Mouse (Mus musculus) liver, adult 2 months (tissue): ENCODE data around the gene Poll. TPM values are rescaled to one million over a fixed set of nuclear protein-coding genes. Genes with fewer than 3 reads are reported as not detected.

Source experiments
- DNase-seq: peaks from one replicate; pipeline ENCODE4 v3.0.0-alpha.2; 2011; ENCODE audit warnings: low read depth, low spot score; ENCODE audit errors: extremely low read depth
- H3K27ac ChIP-seq: fragments of 200-500 bp; replicated peaks from 2 replicates; pipeline ENCODE4 v1.5.1; 2012; ENCODE audit warnings: low read depth, mild to moderate bottlenecking, control low read depth, inconsistent platforms, low read length; ENCODE audit not compliant: insufficient read depth
- H3K27me3 ChIP-seq: fragments of 200-500 bp; 2 replicates; pipeline ENCODE4 v1.6.1; 2012; ENCODE audit warnings: mild to moderate bottlenecking, moderate library complexity, low read length, inconsistent platforms; ENCODE audit not compliant: control insufficient read depth, insufficient read depth
- H3K36me3 ChIP-seq: fragments of 200-500 bp; 2 replicates; pipeline ENCODE4 v1.6.1; 2012; ENCODE audit warnings: low read length, inconsistent platforms; ENCODE audit not compliant: control insufficient read depth, insufficient read depth
- H3K4me1 ChIP-seq: fragments of 200-500 bp; 2 replicates; pipeline ENCODE4 v1.6.1; 2011; ENCODE audit warnings: low read length; ENCODE audit not compliant: control insufficient read depth, insufficient read depth
- H3K4me3 ChIP-seq: fragments of 200-500 bp; 2 replicates; pipeline ENCODE4 v1.5.1; 2011; ENCODE audit warnings: low read depth, mild to moderate bottlenecking, control low read depth, low read length, moderate library complexity; ENCODE audit not compliant: insufficient read depth
- H3K79me2 ChIP-seq: fragments of 200-500 bp; 2 replicates; pipeline ENCODE4 v1.6.1; 2012; ENCODE audit warnings: inconsistent platforms, mild to moderate bottlenecking, low read length, moderate library complexity; ENCODE audit not compliant: control insufficient read depth, insufficient read depth
- H3K9ac ChIP-seq: fragments of 200-500 bp; 2 replicates; pipeline ENCODE4 v1.6.1; 2012; ENCODE audit warnings: low read depth, mild to moderate bottlenecking, control low read depth, inconsistent platforms, low read length
- CTCF ChIP-seq: fragments of 200-500 bp; IDR thresholded peaks from 2 replicates; pipeline ENCODE4 v1.5.1; 2011; ENCODE audit warnings: low read depth, low read length, control low read depth
- POLR2A ChIP-seq: fragments of 200-500 bp; IDR thresholded peaks from 2 replicates; pipeline ENCODE4 v1.6.1; 2011; ENCODE audit warnings: low read length, control low read depth; ENCODE audit not compliant: insufficient read depth; ENCODE audit errors: extremely low read depth
- WGBS: fragments of 180-500 bp; shearing (Covaris S2); methylation state at CpG from one replicate; pipeline ENCODE4 v1.1.7; 2018; 5-methylcytosine and 5-hydroxymethylcytosine counted together
- polyA plus RNA-seq: library from polyadenylated mRNA; depleted of rRNA; stranded (reverse); fragments of >200 nt; gene quantifications from 2 replicates; pipeline ENCODE4 v1.2.3, GENCODE M21; 2012; rRNA removed
- total RNA-seq: library from RNA; depleted of rRNA; stranded (reverse); fragments of >200 nt; gene quantifications from 2 replicates; pipeline ENCODE4 v1.2.3, GENCODE M21; 2014; rRNA removed

Gene Poll
- total RNA-seq (6.1 TPM in 2 replicates), polyA plus RNA-seq (7.1 and 7.3 TPM in 2 replicates)

DNA sequence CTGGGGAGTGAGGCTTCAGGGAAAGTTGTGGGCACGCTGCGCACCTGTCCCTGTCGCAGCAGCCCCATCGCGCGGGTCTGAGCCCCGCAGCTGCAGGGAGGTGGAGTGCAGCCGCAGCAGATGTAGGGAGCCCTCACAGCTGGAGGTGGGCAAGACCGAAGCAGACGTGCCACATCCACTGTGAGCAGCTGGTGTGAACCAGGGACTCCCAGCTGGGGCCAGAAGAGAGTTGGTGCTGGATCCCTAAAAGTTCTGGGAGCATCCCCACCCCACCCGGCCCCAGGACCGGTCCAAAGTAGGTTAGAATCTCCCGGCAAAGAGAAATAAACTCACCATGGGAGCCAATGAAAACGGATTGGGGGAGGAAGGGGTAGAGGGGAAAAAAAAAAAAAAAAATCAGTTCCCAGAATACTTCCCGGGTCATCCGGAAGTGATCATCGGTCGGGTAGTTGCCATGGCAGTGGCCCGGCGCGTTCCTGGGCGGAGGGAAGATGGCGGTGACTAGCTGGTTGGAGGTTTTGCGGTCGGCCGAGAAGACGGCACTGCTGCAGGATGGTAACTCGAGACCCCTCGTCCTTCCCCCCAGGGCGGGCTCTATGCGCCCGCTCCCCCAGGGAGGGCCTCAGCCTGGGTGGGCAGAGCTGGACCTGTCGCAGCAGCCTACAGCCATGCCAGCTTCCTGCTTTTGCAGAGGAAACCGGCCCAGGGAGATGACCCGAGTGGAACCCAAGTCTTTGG lies at the start of gene Poll, which contains the start of gene Gm17018:
Gene Poll, minus strand, starts transcription at position 379 of the 738 bp plus-strand sequence.
Gene Gm17018, plus strand, starts transcription at position 463 of the 738 bp plus-strand sequence.
- peak; percentile 63 for DNase-seq
- Histone ChIP-seq H3K4me1 (0 out of 2 replicates have a peak, but pooled peaks cover 1% of the 10 kb centered on the region), H3K36me3 (no peaks in the 10 kb centered on the region), H3K9ac (peak within 1 kb of the TSS; percentile 80), H3K4me3 (peak within 1 kb of the TSS; percentile 74), H3K27me3 (no peaks in the 10 kb centered on the region), H3K27ac (no peak within 1 kb of the TSS), H3K79me2 (no peaks in the 10 kb centered on the region)
- no peak for TF ChIP-seq CTCF
- TF ChIP-seq POLR2A: 0 out of 2 replicates have a peak, but pooled peaks have one; percentile 23
- under 1% methylated on average over 35 of the region's 35 CpGs for WGBS

- no peak overlapping the region for H3K9ac ChIP-seq
- H3K4me3 ChIP-seq: no peak overlapping the region
- TF ChIP-seq POLR2A (no peak), CTCF (no peak)
- no peaks in the 10 kb centered on the region for H3K79me2 ChIP-seq
- H3K27me3 ChIP-seq: no peaks in the 10 kb centered on the region
- DNase-seq: no peak
- WGBS: 93% methylated on average over 13 of the region's 13 CpGs
- no peaks in the 10 kb centered on the region for H3K4me1 ChIP-seq
- H3K36me3 ChIP-seq: no peaks in the 10 kb centered on the region
- H3K27ac ChIP-seq: no peak overlapping the region
Observed at GRCm38 (mm10) chr19:45608648-45609339, 48.5 kb upstream of the Poll start.

DNA sequence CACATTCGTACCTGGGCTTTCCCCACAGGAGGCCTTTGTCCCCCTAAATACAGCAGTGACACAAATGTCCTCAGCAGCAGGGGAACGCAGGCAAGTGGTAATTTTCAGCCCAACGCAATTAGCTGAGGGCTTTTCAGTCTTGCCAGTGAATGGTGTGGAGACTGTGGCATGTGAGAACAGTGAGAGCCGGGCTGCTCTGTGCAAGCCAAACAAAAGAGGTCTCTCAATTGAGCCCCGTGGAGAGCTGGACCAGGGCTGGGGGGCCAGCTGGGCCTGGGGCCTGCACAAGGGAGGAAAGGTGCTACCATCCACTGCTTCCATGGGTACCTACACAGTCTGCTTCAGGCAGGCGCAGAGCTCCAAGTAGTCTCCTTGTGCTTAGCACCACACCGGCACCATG lies 47.1 kb upstream of the Poll start:
- H3K36me3 ChIP-seq: no peaks in the 10 kb centered on the region
- DNase-seq: no peak
- H3K79me2 ChIP-seq: no peaks in the 10 kb centered on the region
- 92% methylated on average over 7 of the region's 7 CpGs for WGBS
- H3K27me3 ChIP-seq: no peaks in the 10 kb centered on the region
- no peak overlapping the region for H3K27ac ChIP-seq
- no peak overlapping the region for H3K9ac ChIP-seq
- H3K4me1 ChIP-seq: no peaks in the 10 kb centered on the region
- TF ChIP-seq CTCF (no peak), POLR2A (no peak)
- no peak overlapping the region for H3K4me3 ChIP-seq

GRCm38 (mm10) chr19:45606701-45607100 lies 46.4 kb upstream of the Poll start:
- WGBS: 96% methylated on average over 4 of the region's 4 CpGs
- TF ChIP-seq CTCF (no peak), POLR2A (no peak)
- Histone ChIP-seq H3K4me3 (no peak overlapping the region), H3K9ac (no peak overlapping the region), H3K27ac (no peak overlapping the region), H3K27me3 (no peaks in the 10 kb centered on the region), H3K79me2 (no peaks in the 10 kb centered on the region), H3K36me3 (no peaks in the 10 kb centered on the region), H3K4me1 (no peaks in the 10 kb centered on the region)
- DNase-seq: no peak

- Histone ChIP-seq H3K27me3 (no peaks in the 10 kb centered on the region), H3K4me1 (no peaks in the 10 kb centered on the region), H3K4me3 (no peak overlapping the region), H3K27ac (no peak overlapping the region), H3K36me3 (no peaks in the 10 kb centered on the region), H3K9ac (no peak overlapping the region), H3K79me2 (no peaks in the 10 kb centered on the region; the same call in 1 of the 2 replicates)
- DNase-seq: no peak
- no peak for TF ChIP-seq POLR2A
- TF ChIP-seq CTCF: no peak
- WGBS: 91% methylated on average over 5 of the region's 5 CpGs
Observed at GRCm38 (mm10) chr19:45602606-45603005, 42.3 kb upstream of the Poll start.
